Mouse (Mus musculus) kidney, adult 2 months (tissue): ENCODE data around the gene Vps54. TPM values are rescaled to one million over a fixed set of nuclear protein-coding genes. Genes with fewer than 3 reads are reported as not detected.
A peak's percentile ranks its signal among the peaks of the same experiment; 100 is the strongest.
"Not testable (repeated sequence)": the region's sequence is repeated elsewhere in the genome, so short reads cannot be mapped to it uniquely, and the experiment has no call there.

Source experiments
- DNase-seq: peaks from one replicate; pipeline ENCODE4 v3.0.0; 2021
- H3K27ac ChIP-seq: fragments of 200-500 bp; 2 replicates; pipeline ENCODE4 v1.5.1; 2012; ENCODE audit warnings: low read depth, low read length, control low read depth, inconsistent platforms; ENCODE audit not compliant: insufficient read depth
- H3K27me3 ChIP-seq: fragments of 200-500 bp; replicated peaks from 2 replicates; pipeline ENCODE4 v1.6.1; 2012; ENCODE audit warnings: mild to moderate bottlenecking, moderate library complexity, low read length, inconsistent platforms; ENCODE audit not compliant: control insufficient read depth, insufficient read depth
- H3K36me3 ChIP-seq: fragments of 200-500 bp; 2 replicates; pipeline ENCODE4 v1.6.1; 2012; ENCODE audit warnings: mild to moderate bottlenecking, moderate library complexity, low read length, inconsistent platforms; ENCODE audit not compliant: control insufficient read depth, insufficient read depth
- H3K4me1 ChIP-seq: fragments of 200-500 bp; 2 replicates; pipeline ENCODE4 v1.6.1; 2011; ENCODE audit warnings: low read length; ENCODE audit not compliant: control insufficient read depth, insufficient read depth
- H3K4me3 ChIP-seq: fragments of 200-500 bp; 2 replicates; pipeline ENCODE4 v1.5.1; 2011; ENCODE audit warnings: mild to moderate bottlenecking, low read depth, low read length, control low read depth; ENCODE audit not compliant: insufficient read depth
- CTCF ChIP-seq: fragments of 200-500 bp; conservative IDR thresholded peaks from 2 replicates; pipeline ENCODE4 v1.5.1; 2011; ENCODE audit warnings: low read depth, mild to moderate bottlenecking, control low read depth, low read length, moderate library complexity, mixed read lengths; ENCODE audit not compliant: insufficient read depth, insufficient read length
- POLR2A ChIP-seq: fragments of 200-500 bp; IDR thresholded peaks from one replicate; pipeline ENCODE4 v1.6.1; 2011; ENCODE audit warnings: low read depth, low read length, control low read depth
- WGBS: fragments of 180-500 bp; shearing (Covaris S2); methylation state at CpG from one replicate; pipeline ENCODE4 v1.1.7; 2018; 5-methylcytosine and 5-hydroxymethylcytosine counted together
- polyA plus RNA-seq: library from polyadenylated mRNA; depleted of rRNA; stranded (reverse); fragments of >200 nt; gene quantifications from 2 replicates; pipeline ENCODE4 v1.2.3, GENCODE M21; 2012

Gene Vps54
- polyA plus RNA-seq, 1 experiment: 13.3 TPM

DNA sequence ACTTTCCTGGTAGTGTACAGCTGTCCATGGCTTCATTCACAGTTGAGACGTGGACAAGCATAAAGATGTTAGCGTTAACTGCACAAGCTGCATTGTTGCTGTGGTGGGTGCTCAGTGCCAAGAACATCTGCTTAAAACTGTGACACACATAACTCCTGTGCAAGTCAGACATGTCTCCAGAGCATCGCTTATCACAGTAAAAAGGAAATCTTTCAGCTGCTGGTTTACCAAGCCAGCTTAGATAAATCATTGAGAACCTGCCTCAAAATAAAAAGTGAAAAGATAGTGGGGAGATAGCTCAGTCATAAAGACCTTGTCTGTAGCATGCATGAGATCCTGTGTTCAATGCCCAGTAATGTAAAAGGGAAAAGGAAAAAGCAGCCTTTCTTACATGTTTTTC lies 47.3 kb downstream of the Vps54 start:
- no peak for DNase-seq
- 73% methylated on average over 3 of the region's 3 CpGs for whole genome bisulfite sequencing
- H3K36me3 ChIP-seq: no peaks in the 10 kb centered on the region
- no peaks in the 10 kb centered on the region for H3K4me1 ChIP-seq
- H3K27me3 ChIP-seq: no peaks in the 10 kb centered on the region
- TF ChIP-seq POLR2A (no peak), CTCF (no peak)
- H3K4me3 ChIP-seq: no peak overlapping the region
- H3K27ac ChIP-seq: no peak overlapping the region

- not testable (repeated sequence) for H3K36me3 ChIP-seq, H3K27ac ChIP-seq, DNase-seq, H3K4me3 ChIP-seq, H3K27me3 ChIP-seq, H3K4me1 ChIP-seq
- 97% methylated on average over 2 of the region's 2 CpGs for WGBS
These were observed 49.1 kb downstream of the Vps54 start for GRCm38 (mm10) chr11:21288153-21288552.

DNA sequence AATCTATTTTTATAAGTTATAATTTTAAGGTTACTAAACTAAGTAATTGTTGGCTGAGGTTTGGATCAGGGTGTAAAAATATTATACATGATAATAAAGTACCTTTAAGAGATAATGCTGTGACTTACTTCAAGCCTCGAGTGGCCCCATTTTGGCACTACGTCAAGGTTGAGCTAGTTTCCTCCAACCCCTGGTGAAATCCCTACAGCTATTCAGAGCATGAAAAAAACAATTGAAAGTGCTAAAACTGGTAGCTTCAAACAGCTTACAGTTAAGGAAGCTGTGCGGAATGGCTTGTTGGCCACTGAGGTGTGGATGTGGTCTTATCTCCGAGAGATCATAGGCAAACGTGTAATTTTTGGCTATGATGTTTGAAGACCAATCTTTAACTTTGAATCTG lies 56.4 kb downstream of the Vps54 start:
- Histone ChIP-seq H3K27me3 (no peaks in the 10 kb centered on the region), H3K36me3 (peaks cover 4% of the 10 kb centered on the region)
- 85% methylated on average over 5 of the region's 5 CpGs for WGBS

DNA sequence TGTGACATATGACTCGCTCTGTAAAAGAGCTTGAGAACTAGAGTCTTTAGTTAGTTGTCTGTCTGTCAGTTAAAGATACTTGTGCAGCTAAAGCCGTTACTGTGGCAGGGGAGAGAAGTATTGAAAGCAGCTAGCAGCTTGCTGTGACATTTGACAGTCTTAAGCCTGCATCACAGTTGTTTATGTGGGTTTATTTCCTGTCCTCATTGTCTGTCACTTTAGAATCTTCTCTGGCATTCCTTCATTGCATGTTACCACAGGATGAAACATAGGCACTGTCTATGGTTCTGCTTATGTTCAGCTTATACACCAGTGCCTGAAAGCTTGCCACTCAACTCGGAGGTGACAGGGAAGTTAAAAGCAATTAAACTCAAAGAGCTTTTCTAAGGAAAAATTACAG lies 64.5 kb downstream of the Vps54 start:
- no peaks in the 10 kb centered on the region for H3K27me3 ChIP-seq
- no peak for TF ChIP-seq POLR2A
- no peak for TF ChIP-seq CTCF
- no peaks in the 10 kb centered on the region for H3K4me1 ChIP-seq
- WGBS: 76% methylated on average over 3 of the region's 3 CpGs
- peaks cover 3% of the 10 kb centered on the region for H3K36me3 ChIP-seq
- no peak overlapping the region for H3K27ac ChIP-seq
- H3K4me3 ChIP-seq: no peak overlapping the region
- DNase-seq: no peak

More for the DNA sequence above, 56.4 kb downstream of the Vps54 start:
- H3K4me3 ChIP-seq: no peak overlapping the region
- no peak for DNase-seq
- H3K27ac ChIP-seq: no peak overlapping the region
- TF ChIP-seq CTCF (no peak), POLR2A (no peak)
- H3K4me1 ChIP-seq: no peaks in the 10 kb centered on the region

- TF ChIP-seq CTCF (no peak), POLR2A (no peak)
- Histone ChIP-seq H3K4me1 (no peaks in the 10 kb centered on the region), H3K27ac (no peak overlapping the region), H3K27me3 (no peaks in the 10 kb centered on the region), H3K4me3 (no peak overlapping the region), H3K36me3 (peaks cover 1% of the 10 kb centered on the region; the same call in 1 of the 2 replicates)
- DNase-seq: no peak
- WGBS: 82% methylated on average over 5 of the region's 5 CpGs
These were observed 68.1 kb downstream of the Vps54 start for GRCm38 (mm10) chr11:21307078-21307668.

DNA sequence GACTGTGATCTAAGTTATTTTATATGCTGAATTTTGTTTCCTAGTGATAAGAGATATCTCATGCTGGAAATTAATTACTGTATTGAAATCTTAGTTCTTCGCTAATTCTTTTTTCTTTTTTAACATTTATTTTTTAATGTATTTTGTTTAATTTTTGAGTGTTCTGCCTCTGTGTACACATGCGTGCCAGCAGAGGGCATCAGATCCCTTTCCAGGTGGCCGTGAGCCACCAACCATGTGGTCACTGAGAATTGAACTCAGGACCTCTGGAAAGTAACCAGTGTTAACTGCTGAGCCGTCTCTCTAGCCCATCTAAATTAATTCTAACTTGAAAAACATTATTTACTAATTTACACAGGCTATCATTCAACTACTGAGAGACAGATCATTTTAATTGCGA lies 69.0 kb downstream of the Vps54 start:
- no peak overlapping the region for H3K4me3 ChIP-seq
- TF ChIP-seq CTCF (peak; percentile 78), POLR2A (no peak)
- DNase-seq: peak; percentile 28
- WGBS: 78% methylated on average over 5 of the region's 5 CpGs
- no peaks in the 10 kb centered on the region for H3K4me1 ChIP-seq
- peaks cover 1% of the 10 kb centered on the region; the same call in 1 of the 2 replicates for H3K36me3 ChIP-seq
- no peak overlapping the region for H3K27ac ChIP-seq
- no peaks in the 10 kb centered on the region for H3K27me3 ChIP-seq

- peaks cover 1% of the 10 kb centered on the region for H3K36me3 ChIP-seq
- H3K4me3 ChIP-seq: no peak overlapping the region
- TF ChIP-seq POLR2A: no peak
- TF ChIP-seq CTCF: no peak
- no peak overlapping the region for H3K27ac ChIP-seq
- no peaks in the 10 kb centered on the region for H3K27me3 ChIP-seq
- no peak for DNase-seq
- WGBS: 62% methylated on average over 6 of the region's 6 CpGs
- H3K4me1 ChIP-seq: no peaks in the 10 kb centered on the region
These were observed 70.4 kb downstream of the Vps54 start for GRCm38 (mm10) chr11:21309516-21309915.
